Mouse (Mus musculus): ENCODE measurements around the gene Tpst2.
A peak's percentile ranks its signal among the peaks of the same experiment; 100 is the strongest.

The Tpst2 gene

GRCm38 (mm10) chr5:112329805-112330564 lies 53.5 kb downstream of the Tpst2 start:
- DNase-seq (ENCODE audit: low spot score in 2 of 2): no peak

GRCm38 (mm10) chr5:112335473-112335872 lies 59.0 kb downstream of the Tpst2 start:
- DNase-seq (ENCODE audit: low spot score in 2 of 2): peak; percentile 55

GRCm38 (mm10) chr5:112337004-112337403 lies 60.5 kb downstream of the Tpst2 start:
- DNase-seq (ENCODE audit: low spot score in 2 of 2): no peak

GRCm38 (mm10) chr5:112339215-112339614 lies 62.7 kb downstream of the Tpst2 start:
- no peak for DNase-seq (ENCODE audit: low spot score in 2 of 2)

- DNase-seq (ENCODE audit: low spot score in 2 of 2): peak; percentile 87 to 88
These were observed 66.1 kb downstream of the Tpst2 start, which contains the start of the genes Srrd and Hps4 for GRCm38 (mm10) chr5:112342463-112343204. TSS of gene Srrd (minus strand) at chr5:112343040. TSS of gene Hps4 (plus strand) at chr5:112343083.

- DNase-seq (ENCODE audit: low spot score in 2 of 2): peak in 1 of 2 experiments; percentile 47
These were observed 66.7 kb downstream of the Tpst2 start for GRCm38 (mm10) chr5:112343205-112343595.

GRCm38 (mm10) chr5:112344092-112344960 lies 67.8 kb downstream of the Tpst2 start:
- DNase-seq (ENCODE audit: low spot score in 2 of 2): peak; percentile 56 to 58

- DNase-seq (ENCODE audit: low spot score in 2 of 2): no peak
These were observed 69.9 kb downstream of the Tpst2 start for GRCm38 (mm10) chr5:112346211-112346965.

- DNase-seq (ENCODE audit: low spot score in 2 of 2): no peak
These were observed 72.7 kb downstream of the Tpst2 start for GRCm38 (mm10) chr5:112349169-112349568.

- no peak for DNase-seq (ENCODE audit: low spot score in 2 of 2)
These were observed 79.0 kb downstream of the Tpst2 start for GRCm38 (mm10) chr5:112355493-112355892.

GRCm38 (mm10) chr5:112355910-112356309 lies 79.4 kb downstream of the Tpst2 start, which contains the start of gene Gm6583:
TSS of gene Gm6583 (minus strand) at chr5:112356033.
- DNase-seq (ENCODE audit: low spot score in 2 of 2): no peak

GRCm38 (mm10) chr5:112356322-112356721 lies 79.8 kb downstream of the Tpst2 start:
- no peak for DNase-seq (ENCODE audit: low spot score in 2 of 2)

GRCm38 (mm10) chr5:112359520-112359919 lies 83.0 kb downstream of the Tpst2 start:
- no peak for DNase-seq (ENCODE audit: low spot score in 2 of 2)

GRCm38 (mm10) chr5:112360077-112360476 lies 83.6 kb downstream of the Tpst2 start:
- DNase-seq (ENCODE audit: low spot score in 2 of 2): no peak

- no peak for DNase-seq (ENCODE audit: low spot score in 2 of 2)
These were observed 87.8 kb downstream of the Tpst2 start for GRCm38 (mm10) chr5:112364184-112364797.
